Mouse (Mus musculus) erythroblast, embryonic 14.5 days (primary cell): ENCODE measurements around the gene Nrarp. TPM values are rescaled to one million over a fixed set of nuclear protein-coding genes. Genes with fewer than 3 reads are reported as not detected.

Source experiments
- H3K27me3 ChIP-seq: 2 replicates; pipeline ENCODE4 v1.6.1; 2012; ENCODE audit warnings: inconsistent platforms; ENCODE audit not compliant: control insufficient read depth
- H3K36me3 ChIP-seq: 2 replicates; pipeline ENCODE4 v1.6.1; 2012; ENCODE audit warnings: mild to moderate bottlenecking, inconsistent platforms; ENCODE audit not compliant: control insufficient read depth
- H3K4me1 ChIP-seq: 2 replicates; pipeline ENCODE4 v1.6.1; 2012; ENCODE audit warnings: inconsistent platforms; ENCODE audit not compliant: control insufficient read depth
- H3K4me3 ChIP-seq: replicated peaks from 2 replicates; pipeline ENCODE3; 2012; ENCODE audit warnings: moderate library complexity, mild to moderate bottlenecking, inconsistent platforms
- H3K9me3 ChIP-seq: 2 replicates; pipeline ENCODE4 v1.6.1; 2012; ENCODE audit warnings: low read length, inconsistent platforms, mixed read lengths; ENCODE audit not compliant: control insufficient read depth
- GATA1 ChIP-seq: IDR thresholded peaks from 2 replicates; pipeline ENCODE4 v1.6.1; 2012; ENCODE audit warnings: low read length, inconsistent platforms, mixed read lengths
- TAL1 ChIP-seq: IDR thresholded peaks from 3 replicates; pipeline ENCODE4 v1.6.1; 2012; ENCODE audit warnings: low read length, inconsistent platforms, mixed read lengths
- polyA plus RNA-seq: library from polyadenylated mRNA; stranded (reverse); fragments of >175 nt; gene quantifications from 2 replicates; pipeline ENCODE4 v1.2.3, GENCODE M21; 2012

The Nrarp gene
- polyA plus RNA-seq, result 0.38 and 0.49 TPM in 2 replicates

DNA sequence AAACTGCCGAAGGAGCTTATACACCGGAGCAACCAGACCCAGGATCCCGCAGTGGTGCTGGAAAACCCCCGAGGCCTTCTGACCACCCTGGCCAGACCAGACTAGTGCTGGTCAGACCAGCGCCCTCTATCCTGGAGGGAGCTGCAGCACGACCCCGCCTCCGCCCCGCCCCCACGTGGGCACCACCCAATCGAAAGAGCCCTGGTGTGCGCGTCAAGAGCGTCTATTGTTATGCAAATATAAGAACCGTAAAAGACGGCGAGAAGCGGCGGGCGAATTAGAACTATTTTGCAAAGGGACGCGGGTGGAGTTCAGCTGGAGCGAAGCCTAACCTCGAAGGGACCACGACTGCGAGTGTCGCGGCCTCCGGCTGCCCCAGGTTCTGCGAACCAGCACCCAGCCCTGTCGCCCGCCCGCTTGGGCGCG, at the start of gene Nrarp:
Gene Nrarp, plus strand, starts transcription at position 281 of the 426 bp plus-strand sequence.
- Histone ChIP-seq H3K27me3 (peaks cover 89% of the 10 kb centered on the region), H3K4me1 (peaks cover 67% of the 10 kb centered on the region), H3K4me3 (peak within 1 kb of the TSS; percentile 68), H3K36me3 (no peaks in the 10 kb centered on the region), H3K9me3 (peaks cover 2% of the 10 kb centered on the region; the same call in 1 of the 2 replicates)
- TF ChIP-seq TAL1, result no peak
- no peak for TF ChIP-seq GATA1

DNA sequence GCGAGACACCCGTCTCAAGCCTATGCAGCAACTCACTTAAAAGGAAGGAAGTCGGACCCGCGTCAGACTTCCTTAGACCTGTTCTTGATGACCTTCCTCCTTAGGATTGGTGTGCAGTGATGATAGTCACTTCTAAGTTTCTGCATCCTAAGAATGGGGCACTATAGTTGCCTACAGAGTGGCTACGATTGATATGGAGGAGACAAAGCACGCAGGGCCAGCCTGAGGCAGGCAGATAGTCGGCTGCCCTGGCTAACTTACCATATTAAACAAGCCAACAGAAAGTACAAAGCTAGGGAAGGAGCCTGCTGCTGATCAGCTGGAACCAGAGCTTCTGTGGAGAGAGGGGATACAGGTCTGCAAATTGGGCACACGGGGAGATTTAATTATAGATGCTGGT, 49.0 kb upstream of the Nrarp start:
- peak overlapping the region; percentile 2 for H3K4me3 ChIP-seq

DNA sequence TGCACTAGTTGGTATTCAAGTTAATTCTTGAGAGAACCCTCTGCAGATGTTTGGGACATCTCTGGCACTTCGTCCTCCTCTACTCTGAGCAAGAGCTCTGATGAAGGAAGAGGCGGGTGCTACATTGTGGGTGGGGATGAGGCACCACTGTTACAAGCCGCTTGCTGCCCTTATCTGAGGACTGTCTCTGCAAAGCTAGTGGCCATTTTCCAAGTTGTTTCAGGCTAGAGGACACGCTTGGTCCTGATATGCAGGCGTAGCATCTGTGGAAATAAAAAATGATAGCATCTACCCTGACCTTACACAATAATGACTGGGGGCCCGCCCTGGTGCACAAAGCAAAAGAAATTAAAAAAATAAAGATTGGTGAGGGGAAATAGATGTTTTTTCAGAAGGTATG, 42.7 kb upstream of the Nrarp start:
- no peaks in the 10 kb centered on the region for H3K27me3 ChIP-seq
- H3K4me1 ChIP-seq, result peaks cover 57% of the 10 kb centered on the region
- TF ChIP-seq GATA1, result no peak
- no peak for TF ChIP-seq TAL1

More for the DNA sequence above, 49.0 kb upstream of the Nrarp start:
- no peaks in the 10 kb centered on the region for H3K36me3 ChIP-seq
- H3K27me3 ChIP-seq, result no peaks in the 10 kb centered on the region
- TF ChIP-seq TAL1, result peak; percentile 45; the same call in 2 of the 3 replicates
- no peak for TF ChIP-seq GATA1
- peaks cover 60% of the 10 kb centered on the region for H3K4me1 ChIP-seq
- no peaks in the 10 kb centered on the region for H3K9me3 ChIP-seq

DNA sequence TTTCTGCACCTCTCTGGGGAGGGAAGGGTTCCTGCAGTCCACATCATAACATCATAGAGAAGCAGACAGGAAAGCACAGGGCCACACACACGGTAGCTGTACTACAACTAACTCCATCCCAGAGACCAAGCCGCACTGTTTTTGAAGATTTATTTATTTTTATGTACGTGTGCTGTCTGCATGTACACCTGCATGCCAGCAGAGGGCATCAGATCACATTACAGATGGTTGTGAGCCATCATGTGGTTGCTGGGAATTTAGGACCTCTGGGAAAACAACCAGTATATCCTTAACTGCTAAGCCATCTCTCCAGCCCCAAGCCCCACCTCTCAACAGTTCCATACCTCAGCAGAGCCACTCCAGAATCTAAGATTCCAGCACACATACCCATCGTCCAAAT, 39.4 kb upstream of the Nrarp start:
- peaks cover 38% of the 10 kb centered on the region for H3K4me1 ChIP-seq
- no peaks in the 10 kb centered on the region for H3K36me3 ChIP-seq
- H3K27me3 ChIP-seq, result no peaks in the 10 kb centered on the region
- H3K4me3 ChIP-seq, result no peak overlapping the region
- no peaks in the 10 kb centered on the region for H3K9me3 ChIP-seq
- TF ChIP-seq GATA1 (no peak), TAL1 (no peak)

More for the DNA sequence above, 42.7 kb upstream of the Nrarp start:
- Histone ChIP-seq H3K4me3 (no peak overlapping the region), H3K36me3 (no peaks in the 10 kb centered on the region), H3K9me3 (no peaks in the 10 kb centered on the region)

DNA sequence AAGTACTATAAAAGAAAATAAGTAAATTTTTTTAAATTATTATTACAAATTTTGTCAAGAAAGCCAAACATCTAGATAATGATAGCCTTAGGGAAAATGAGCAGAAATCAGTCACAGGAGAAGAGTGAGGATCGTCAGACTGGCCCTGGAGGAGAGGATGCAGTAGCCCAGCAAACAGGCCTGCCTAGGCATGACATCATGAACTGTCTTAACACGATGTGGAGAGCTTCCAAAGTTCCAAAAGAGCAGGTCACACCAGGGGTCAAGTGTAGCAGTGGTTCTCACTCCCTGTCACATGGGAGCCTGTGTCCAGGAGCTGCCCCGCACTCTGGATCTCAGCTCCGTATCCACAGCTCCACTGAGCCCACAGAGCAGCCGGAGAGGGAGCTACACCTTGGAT, 38.6 kb upstream of the Nrarp start:
- Histone ChIP-seq H3K4me1 (peaks cover 33% of the 10 kb centered on the region), H3K27me3 (no peaks in the 10 kb centered on the region), H3K9me3 (no peaks in the 10 kb centered on the region), H3K4me3 (no peak overlapping the region), H3K36me3 (no peaks in the 10 kb centered on the region)
- no peak for TF ChIP-seq GATA1
- no peak for TF ChIP-seq TAL1

DNA sequence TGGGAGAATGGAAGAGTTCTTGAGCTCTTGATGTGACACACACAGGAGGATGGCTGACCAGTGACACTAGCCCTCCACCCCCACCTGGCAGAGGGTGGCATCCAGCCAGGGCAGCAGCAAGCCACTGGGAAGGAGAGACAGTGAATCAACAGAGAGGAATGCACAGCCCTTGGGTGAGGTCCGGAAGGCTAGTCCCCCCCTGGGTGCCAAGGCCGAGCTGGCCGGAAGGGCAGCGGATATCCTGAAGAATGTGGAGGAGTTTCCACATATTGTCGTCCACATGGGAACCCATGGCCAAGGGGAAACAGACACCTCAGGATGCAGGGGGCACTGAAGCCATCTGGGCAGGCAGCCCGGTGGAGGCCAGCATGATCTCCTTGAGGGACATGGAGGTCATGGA, 35.2 kb upstream of the Nrarp start:
- H3K27me3 ChIP-seq, result no peaks in the 10 kb centered on the region
- TF ChIP-seq GATA1, result no peak
- TF ChIP-seq TAL1, result no peak
- no peak overlapping the region for H3K4me3 ChIP-seq
- H3K36me3 ChIP-seq, result no peaks in the 10 kb centered on the region
- H3K4me1 ChIP-seq, result peaks cover 15% of the 10 kb centered on the region
- H3K9me3 ChIP-seq, result no peaks in the 10 kb centered on the region

DNA sequence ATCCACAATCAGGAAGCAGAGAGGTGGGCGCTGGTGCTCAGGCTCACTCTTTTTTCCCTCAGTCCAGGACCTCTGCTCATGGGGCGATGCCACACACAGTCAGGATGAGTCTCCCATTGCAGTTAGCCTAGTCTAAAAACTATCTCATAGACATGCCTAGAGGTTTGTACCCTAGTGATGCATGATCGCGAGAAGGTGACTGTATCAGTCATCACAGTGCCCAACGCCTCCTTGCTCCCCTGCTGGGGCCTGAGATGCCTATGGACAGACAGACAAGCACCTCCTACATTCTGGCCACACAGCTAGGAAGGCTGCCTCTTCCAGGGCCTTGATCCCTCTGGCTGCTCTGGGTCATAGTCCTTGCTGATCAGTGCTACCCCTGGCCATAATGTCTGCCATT, 33.2 kb upstream of the Nrarp start:
- peaks cover 15% of the 10 kb centered on the region for H3K4me1 ChIP-seq
- H3K4me3 ChIP-seq, result no peak overlapping the region
- no peak for TF ChIP-seq GATA1
- TF ChIP-seq TAL1, result no peak
- H3K36me3 ChIP-seq, result no peaks in the 10 kb centered on the region
- no peaks in the 10 kb centered on the region for H3K9me3 ChIP-seq
- no peaks in the 10 kb centered on the region for H3K27me3 ChIP-seq

DNA sequence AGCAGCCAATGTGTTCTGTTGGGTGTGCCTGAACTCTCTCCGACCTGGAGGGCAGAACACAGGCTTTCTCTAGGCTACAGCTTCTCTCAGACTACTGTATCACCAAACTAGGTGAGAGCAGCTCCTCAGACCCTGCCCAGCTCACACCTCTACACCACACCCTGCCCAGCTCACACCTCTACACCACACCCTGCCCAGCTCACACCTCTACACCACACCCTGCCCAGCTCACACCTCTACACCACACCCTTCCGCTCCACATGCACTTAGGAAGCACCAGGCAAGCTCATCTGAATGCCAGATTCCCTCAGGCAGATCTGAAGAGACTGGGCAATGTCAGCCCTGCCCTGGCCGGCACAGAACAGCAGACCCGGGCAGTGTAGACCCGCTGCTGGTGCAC, 32.7 kb upstream of the Nrarp start:
- Histone ChIP-seq H3K36me3 (no peaks in the 10 kb centered on the region), H3K9me3 (no peaks in the 10 kb centered on the region), H3K27me3 (no peaks in the 10 kb centered on the region), H3K4me1 (peaks cover 19% of the 10 kb centered on the region), H3K4me3 (no peak overlapping the region)
- no peak for TF ChIP-seq TAL1
- TF ChIP-seq GATA1, result no peak

DNA sequence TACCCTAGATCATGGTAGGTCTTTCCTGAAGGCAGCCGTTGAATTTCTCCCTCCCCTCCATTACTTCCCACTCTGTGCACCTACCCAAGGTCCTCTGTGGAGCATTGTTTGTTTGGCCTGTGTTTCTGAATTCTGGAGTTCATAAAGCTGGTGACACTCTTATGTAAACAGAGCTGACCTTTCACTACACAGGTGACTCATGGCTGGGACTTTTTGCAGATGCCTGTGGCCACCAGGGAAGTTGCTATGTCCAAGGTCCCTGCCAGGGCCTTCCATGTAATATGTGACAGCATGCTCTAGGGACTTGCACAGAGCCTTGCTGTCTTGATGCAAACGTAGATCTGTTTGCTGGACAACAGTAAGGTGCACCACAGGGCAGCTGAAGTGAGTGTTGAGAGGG, 30.9 kb upstream of the Nrarp start:
- TF ChIP-seq GATA1, result no peak
- TF ChIP-seq TAL1, result no peak
- H3K27me3 ChIP-seq, result no peaks in the 10 kb centered on the region
- H3K4me3 ChIP-seq, result no peak overlapping the region
- H3K9me3 ChIP-seq, result no peaks in the 10 kb centered on the region
- no peaks in the 10 kb centered on the region for H3K36me3 ChIP-seq
- peaks cover 19% of the 10 kb centered on the region for H3K4me1 ChIP-seq
